Mouse (Mus musculus) layer of hippocampus, postnatal 25 days (tissue): Measurements from ENCODE around the gene Defb39. TPM values are rescaled to one million over a fixed set of nuclear protein-coding genes. Genes with fewer than 3 reads are reported as not detected.

Experiments
- DNase-seq, 2 experiments: peaks; one replicate each; pipeline ENCODE4 v3.0.0; 2022; ENCODE audit warnings: mixed read lengths in 2 of 2, low spot score in 1 of 2; ENCODE audit errors: extremely low spot score in 1 of 2
- total RNA-seq, 2 experiments: library from RNA; stranded (reverse); gene quantifications; 2 replicates each; pipeline ENCODE4 v1.2.3; 2021

The Defb39 gene
- not detected for total RNA-seq

DNA sequence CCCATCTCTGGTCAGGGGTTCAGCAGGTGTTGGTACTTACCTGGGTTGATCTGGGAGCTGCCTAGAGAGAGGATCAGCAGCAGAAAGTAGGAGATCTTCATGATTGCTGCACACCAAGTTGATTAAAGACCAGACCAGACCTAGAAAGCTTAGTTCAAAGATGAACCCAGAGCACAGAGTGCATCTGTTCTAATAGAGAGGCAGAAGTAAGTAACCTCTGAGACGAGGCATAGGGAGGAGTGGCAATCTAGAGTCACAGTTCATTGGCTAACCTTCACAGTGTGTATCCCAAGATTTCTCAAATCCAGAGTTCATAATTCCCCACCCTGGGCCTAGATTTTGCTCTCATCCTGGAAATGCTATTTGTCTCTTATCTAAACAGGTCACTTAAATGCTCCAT, at the start of gene Defb39:
Gene Defb39, minus strand, starts transcription at position 101 of the 400 bp plus-strand sequence.
- no peak for DNase-seq

DNA sequence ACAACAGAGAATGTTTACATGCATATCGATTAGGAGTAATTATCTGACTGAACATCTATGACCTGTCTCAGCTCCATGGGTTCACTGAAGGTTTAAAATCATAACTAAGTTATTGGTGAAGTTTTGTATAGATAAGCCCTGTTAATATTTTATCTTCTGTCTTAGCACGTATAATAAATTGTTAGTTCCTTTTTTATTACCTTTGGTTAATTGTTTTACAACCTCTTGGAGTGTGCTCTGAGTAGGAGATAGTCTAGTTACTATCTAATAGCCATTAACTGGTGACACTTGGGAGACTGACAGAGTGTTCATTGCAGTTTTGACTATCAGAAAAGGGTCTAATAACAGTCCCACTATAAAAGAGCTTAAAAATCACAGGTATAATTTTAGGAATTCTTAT, 1.4 kb upstream of the Defb39 start:
- DNase-seq: no peak

GRCm38 (mm10) chr8:19062891-19063290, 1.7 kb downstream of the Defb39 start:
- DNase-seq: no peak

GRCm38 (mm10) chr8:19045242-19045641, 19.4 kb downstream of the Defb39 start:
- no peak for DNase-seq

- DNase-seq: no peak
Observed at GRCm38 (mm10) chr8:19026466-19026865, 38.1 kb downstream of the Defb39 start, which contains the start of gene Defb38. Defb38 (minus strand) TSS chr8:19026566.

Other genes with a start within 250 kb of the Defb39 start
- gene Defb40, start 86.6 kb downstream of the Defb39 start, total RNA-seq: not detected
- not detected for gene Defb37, start 73.8 kb downstream of the Defb39 start, total RNA-seq
- not detected for gene Defb38, start 38.2 kb downstream of the Defb39 start, total RNA-seq
- gene Defb12, start 50.0 kb upstream of the Defb39 start, total RNA-seq: not detected
- gene Defb34, start 58.9 kb upstream of the Defb39 start, total RNA-seq: not detected
- not detected for gene Gm45826, start 76.0 kb upstream of the Defb39 start, total RNA-seq
- gene Defb14, start 129.5 kb upstream of the Defb39 start, total RNA-seq: not detected
- gene Defb4, start 133.9 kb upstream of the Defb39 start, total RNA-seq: not detected
- not detected for gene Defb6, start 160.7 kb upstream of the Defb39 start, total RNA-seq
- not detected for gene Defb46, start 175.1 kb upstream of the Defb39 start, total RNA-seq
- gene Defb5, start 182.8 kb upstream of the Defb39 start, total RNA-seq: not detected
- gene Defb3, start 228.6 kb upstream of the Defb39 start, total RNA-seq: not detected